Mouse (Mus musculus) forebrain, embryonic 15.5 days (tissue): Measurements from ENCODE around the gene 2200002D01Rik. TPM values are rescaled to one million over a fixed set of nuclear protein-coding genes. Genes with fewer than 3 reads are reported as not detected.

ENCODE experiments used
- ATAC-seq: fragments of 200-750 bp; cut with Nextera tagmentation; replicated peaks from 2 replicates; pipeline ENCODE4 v1.8.0; 2017; ENCODE audit warnings: mild to moderate bottlenecking, moderate TSS enrichment, moderate library complexity
- H3K27ac ChIP-seq: fragments of 300-500 bp; sonication (generic); replicated peaks from 2 replicates; pipeline ENCODE4 v1.5.1; 2015; ENCODE audit warnings: mild to moderate bottlenecking, inconsistent platforms
- H3K27me3 ChIP-seq: fragments of 300-500 bp; sonication (generic); 2 replicates; pipeline ENCODE4 v1.6.1; 2015; ENCODE audit warnings: inconsistent platforms
- H3K36me3 ChIP-seq: fragments of 300-500 bp; sonication (generic); 2 replicates; pipeline ENCODE4 v1.6.1; 2015; ENCODE audit warnings: mild to moderate bottlenecking, inconsistent platforms
- H3K4me1 ChIP-seq: fragments of 300-500 bp; sonication (generic); 2 replicates; pipeline ENCODE4 v1.6.1; 2015; ENCODE audit warnings: inconsistent platforms
- H3K4me2 ChIP-seq: fragments of 300-500 bp; sonication (generic); replicated peaks from 2 replicates; pipeline ENCODE4 v1.6.1; 2015; ENCODE audit warnings: mild to moderate bottlenecking, inconsistent platforms
- H3K4me3 ChIP-seq: fragments of 300-500 bp; sonication (generic); 2 replicates; pipeline ENCODE4 v1.5.1; 2015; ENCODE audit warnings: mild to moderate bottlenecking, inconsistent platforms
- H3K9ac ChIP-seq: fragments of 300-500 bp; sonication (generic); replicated peaks from 2 replicates; pipeline ENCODE4 v1.6.1; 2015; ENCODE audit warnings: mild to moderate bottlenecking, inconsistent platforms
- H3K9me3 ChIP-seq: fragments of 300-500 bp; sonication (generic); 2 replicates; pipeline ENCODE4 v1.6.1; 2016; ENCODE audit warnings: inconsistent platforms
- WGBS: fragments of 180-500 bp; shearing (Covaris S2); methylation state at CpG from one replicate; pipeline ENCODE4 v1.1.7; 2015; ENCODE audit warnings: mixed read lengths; 5-methylcytosine and 5-hydroxymethylcytosine counted together
- polyA plus RNA-seq: library from polyadenylated mRNA; unstranded; fragments of >200 nt; fragmentation: Nextera tagmentation; extraction: Ambion mirVana; gene quantifications from 2 replicates; pipeline ENCODE4 v1.2.1, GENCODE M21; 2015

2200002D01Rik gene
- polyA plus RNA-seq, 1 experiment from 2014 or later: 0.95 TPM

DNA sequence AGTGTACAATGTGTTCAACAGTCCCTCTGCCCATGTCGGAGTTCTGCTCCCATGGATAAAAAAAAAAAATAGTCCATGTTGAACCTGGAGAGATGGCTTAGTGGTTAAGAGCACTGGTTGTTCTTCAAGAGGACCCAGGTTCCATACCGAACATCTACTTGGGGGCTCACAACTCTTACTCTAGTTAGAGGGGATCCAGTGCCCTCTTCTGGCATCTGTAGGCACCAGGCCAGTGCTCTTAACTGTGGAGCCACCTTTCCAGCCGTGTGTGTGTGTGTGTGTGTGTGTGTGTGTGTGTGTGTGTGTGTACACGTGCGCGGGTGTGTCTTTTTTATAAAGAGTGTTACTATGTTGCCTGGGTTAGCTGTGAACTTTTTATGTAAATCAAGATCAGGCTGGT lies 45.7 kb downstream of the 2200002D01Rik start:
- Histone ChIP-seq H3K4me1 (no peaks in the 10 kb centered on the region), H3K4me2 (no peak overlapping the region), H3K9me3 (no peaks in the 10 kb centered on the region), H3K27ac (no peak overlapping the region), H3K27me3 (no peaks in the 10 kb centered on the region), H3K9ac (no peak overlapping the region), H3K36me3 (no peaks in the 10 kb centered on the region), H3K4me3 (no peak overlapping the region)
- ATAC-seq: no peak
- 83% methylated on average over 6 of the region's 6 CpGs for WGBS

Other genes with a start within 250 kb of the 2200002D01Rik start
- gene Ryr1, start 123.3 kb downstream of the 2200002D01Rik start, polyA plus RNA-seq: 13.3 and 15.6 TPM in 2 replicates
- gene Rasgrp4, start 113.6 kb downstream of the 2200002D01Rik start, polyA plus RNA-seq: 0.57 and 0.69 TPM in 2 replicates
- 20.5 and 21.3 TPM in 2 replicates for gene Fam98c, start 92.2 kb downstream of the 2200002D01Rik start, polyA plus RNA-seq
- 0.18 TPM in 2 replicates for gene Ggn, start 78.3 kb downstream of the 2200002D01Rik start, polyA plus RNA-seq
- gene Spred3, start 78.1 kb downstream of the 2200002D01Rik start, polyA plus RNA-seq: 6.4 TPM in 2 replicates
- 269 and 274 TPM in 2 replicates for gene Psmd8, start 67.8 kb downstream of the 2200002D01Rik start, polyA plus RNA-seq
- 1.8 and 2.1 TPM in 2 replicates for gene Catsperg1, start 34.4 kb downstream of the 2200002D01Rik start, polyA plus RNA-seq
- gene Kcnk6, start 16.0 kb downstream of the 2200002D01Rik start, polyA plus RNA-seq: 0.28 and 0.83 TPM in 2 replicates
- 76.2 and 78.7 TPM in 2 replicates for gene Yif1b, start 10.1 kb downstream of the 2200002D01Rik start, polyA plus RNA-seq
- 43.8 and 48.8 TPM in 2 replicates for gene Spint2, start 33.4 kb upstream of the 2200002D01Rik start, polyA plus RNA-seq
- gene Ppp1r14a, start 40.8 kb upstream of the 2200002D01Rik start, polyA plus RNA-seq: 6.5 and 8.7 TPM in 2 replicates
- 240 and 243 TPM in 2 replicates for gene Dpf1, start 55.5 kb upstream of the 2200002D01Rik start, polyA plus RNA-seq